Mouse (Mus musculus): Measurements from ENCODE around the gene Itga3. TPM values are rescaled to one million over a fixed set of nuclear protein-coding genes. Genes with fewer than 3 reads are reported as not detected.

Gene Itga3
- 13.7 and 16.6 TPM in 2 replicates for polyA plus RNA-seq (2015; fragmentation: Nextera tagmentation; extraction: Ambion mirVana)

DNA sequence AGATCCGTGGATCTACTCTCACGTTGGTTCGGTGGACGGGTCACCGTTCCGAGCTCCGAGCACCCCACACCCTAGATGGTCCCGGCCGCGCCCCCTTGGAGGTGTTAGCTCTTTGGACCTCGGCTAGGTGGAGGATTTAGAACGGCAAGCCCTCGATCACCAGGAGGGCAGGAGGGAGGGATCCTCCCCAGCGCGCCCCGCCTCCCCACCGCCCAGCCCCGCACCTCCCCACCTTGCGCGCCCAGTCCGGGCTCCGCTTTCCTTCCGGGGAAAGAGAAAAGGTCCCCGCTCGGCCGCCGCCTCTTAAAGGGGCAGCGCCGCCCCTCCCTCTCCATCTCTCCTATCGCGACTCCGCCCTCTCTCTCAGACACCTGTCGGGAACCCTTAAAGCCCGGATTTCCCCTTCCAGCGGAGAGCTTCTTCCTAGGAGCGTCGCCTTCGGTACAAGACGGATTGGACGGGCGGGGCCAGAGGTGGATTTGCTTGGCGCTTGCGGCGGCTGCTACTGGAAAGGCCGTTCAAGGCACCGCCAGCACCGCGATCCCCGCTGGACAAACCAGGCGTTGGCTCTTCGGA is at the start of gene Itga3:
Gene Itga3 (minus strand): TSS at position 266 of the 576 bp plus-strand sequence.
- under 1% methylated on average over 47 of the region's 51 CpGs for WGBS
- Histone ChIP-seq H3K9ac (ENCODE audit: low read depth, low read length) (peak within 1 kb of the TSS; percentile 81), H3K4me3 (ENCODE audit: low read depth, low read length) (peak within 1 kb of the TSS; percentile 75), H3K27me3 (ENCODE audit: control insufficient read depth, insufficient read depth, low read depth, low read length) (peaks cover 4% of the 10 kb centered on the region; the same call in 1 of the 2 replicates), H3K4me1 (ENCODE audit: control insufficient read depth, insufficient read depth, low read length) (peaks cover 11% of the 10 kb centered on the region), H3K9me3 (replicated peaks; ENCODE audit: control insufficient read depth, low read length, poor library complexity, severe bottlenecking) (no peaks in the 10 kb centered on the region), H3K36me3 (ENCODE audit: control insufficient read depth, insufficient read depth, low read length) (no peaks in the 10 kb centered on the region), H3K27ac (ENCODE audit: low read length) (peak within 1 kb of the TSS; percentile 85), H3K4me2 (ENCODE audit: low read length) (peak within 1 kb of the TSS; percentile 72)
- ATAC-seq, result peak; percentile 75

DNA sequence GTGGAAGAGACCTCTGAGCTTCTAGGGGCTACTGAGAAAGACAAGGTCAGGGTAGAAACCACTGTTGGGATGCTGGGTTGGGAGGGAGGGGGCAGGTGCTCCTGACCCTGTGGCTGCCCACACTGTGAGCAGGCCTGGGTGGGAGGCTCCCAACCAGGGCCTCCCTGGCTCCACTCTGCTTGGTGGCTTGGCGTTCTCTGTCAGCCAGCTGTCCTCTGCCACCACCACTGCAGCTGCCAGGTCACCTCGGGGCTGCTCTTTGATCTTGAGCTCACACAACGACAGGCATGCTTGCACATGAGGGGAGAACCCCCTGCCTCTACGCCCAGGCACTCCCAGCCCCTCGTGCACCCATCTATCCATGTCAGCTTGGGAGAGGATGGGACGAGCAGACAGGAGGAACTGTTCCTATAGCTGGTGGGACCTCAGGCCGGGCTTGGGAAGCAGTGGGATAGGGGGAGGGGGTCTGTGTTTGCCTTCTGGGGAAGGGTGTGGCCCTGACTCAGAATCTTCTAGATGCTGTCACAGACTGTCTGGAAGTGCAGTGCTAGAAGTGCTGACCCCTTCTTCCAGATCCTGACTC is 48.9 kb upstream of the Itga3 start:
- Histone ChIP-seq H3K9ac (ENCODE audit: low read depth, low read length) (no peak overlapping the region), H3K36me3 (ENCODE audit: control insufficient read depth, insufficient read depth, low read length) (no peaks in the 10 kb centered on the region), H3K4me2 (ENCODE audit: low read length) (no peak overlapping the region), H3K27me3 (ENCODE audit: control insufficient read depth, insufficient read depth, low read depth, low read length) (peaks cover 41% of the 10 kb centered on the region), H3K9me3 (replicated peaks; ENCODE audit: control insufficient read depth, low read length, poor library complexity, severe bottlenecking) (no peaks in the 10 kb centered on the region), H3K27ac (ENCODE audit: low read length) (no peak overlapping the region), H3K4me3 (ENCODE audit: low read depth, low read length) (no peak overlapping the region), H3K4me1 (ENCODE audit: control insufficient read depth, insufficient read depth, low read length) (peaks cover 14% of the 10 kb centered on the region)
- WGBS, result 34% methylated on average over 7 of the region's 7 CpGs
- no peak for ATAC-seq

DNA sequence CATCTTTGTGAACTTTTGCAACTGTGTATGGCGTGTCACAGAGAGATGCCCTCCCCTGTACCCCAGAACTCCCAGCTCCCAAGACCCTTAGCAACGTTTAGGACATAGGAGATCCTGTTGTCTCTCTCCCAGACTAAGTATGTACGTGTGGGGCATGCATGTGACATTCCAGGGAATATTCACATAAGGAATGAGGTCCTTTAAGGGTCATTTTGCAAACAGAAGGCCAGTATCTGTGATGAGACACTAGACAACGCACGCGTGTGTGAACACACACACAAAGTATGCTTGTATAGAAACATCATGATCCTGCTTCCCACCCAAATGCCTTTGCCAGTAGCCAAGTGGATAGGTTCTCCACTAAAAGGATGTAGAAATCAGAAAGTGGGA is 45.5 kb upstream of the Itga3 start:
- H3K9me3 ChIP-seq (replicated peaks; ENCODE audit: control insufficient read depth, low read length, poor library complexity, severe bottlenecking), result no peaks in the 10 kb centered on the region
- no peak overlapping the region for H3K27ac ChIP-seq (ENCODE audit: low read length)
- H3K27me3 ChIP-seq (ENCODE audit: control insufficient read depth, insufficient read depth, low read depth, low read length), result peaks cover 68% of the 10 kb centered on the region
- H3K4me1 ChIP-seq (ENCODE audit: control insufficient read depth, insufficient read depth, low read length), result peaks cover 23% of the 10 kb centered on the region
- H3K4me3 ChIP-seq (ENCODE audit: low read depth, low read length), result no peak overlapping the region
- no peak overlapping the region for H3K9ac ChIP-seq (ENCODE audit: low read depth, low read length)
- no peaks in the 10 kb centered on the region for H3K36me3 ChIP-seq (ENCODE audit: control insufficient read depth, insufficient read depth, low read length)
- WGBS, result 21% methylated on average over 6 of the region's 6 CpGs
- ATAC-seq, result no peak
- H3K4me2 ChIP-seq (ENCODE audit: low read length), result no peak overlapping the region

DNA sequence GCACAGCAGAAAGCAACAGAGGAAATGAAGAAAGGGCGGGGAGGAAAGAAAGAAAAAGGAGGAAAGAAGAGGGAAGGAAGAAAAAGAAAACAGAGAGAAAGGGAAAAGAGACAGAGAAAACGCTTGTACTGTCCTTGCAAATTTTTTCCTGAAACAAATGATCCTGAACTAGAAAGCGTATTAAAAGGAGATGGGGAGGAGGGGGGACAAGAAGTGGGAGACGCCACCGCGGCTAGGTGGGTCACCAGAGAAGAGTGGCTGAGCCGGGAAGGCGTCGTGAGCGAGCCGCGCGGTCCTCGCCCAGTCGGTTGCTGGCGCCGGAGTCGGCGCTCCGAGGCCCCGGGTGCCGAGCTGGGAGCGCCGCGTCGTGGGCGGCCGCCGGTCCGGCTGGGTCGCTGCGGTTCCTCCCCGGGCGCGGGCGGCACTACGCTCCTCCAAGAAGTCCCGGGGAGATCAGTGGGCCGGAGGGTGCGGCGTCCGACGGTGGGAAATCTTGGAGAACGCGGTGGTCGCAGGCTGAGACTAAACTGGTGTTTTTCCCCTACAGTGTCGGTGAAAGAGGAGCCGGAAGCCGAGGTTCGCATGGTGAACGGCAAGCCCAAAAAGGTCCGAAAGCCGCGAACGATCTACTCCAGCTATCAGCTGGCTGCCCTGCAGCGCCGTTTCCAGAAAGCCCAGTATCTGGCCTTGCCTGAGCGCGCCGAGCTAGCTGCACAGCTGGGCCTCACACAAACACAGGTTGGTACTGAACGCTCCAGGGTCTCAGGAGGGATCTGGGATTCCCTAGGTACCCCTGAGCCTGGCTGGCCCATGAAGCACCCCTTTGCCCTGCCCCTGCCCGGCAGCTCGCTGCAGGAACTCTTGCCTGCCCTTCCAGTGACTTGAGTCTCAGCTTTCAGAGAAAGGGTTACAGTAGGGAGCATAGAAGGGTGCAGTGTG is 44.8 kb upstream of the Itga3 start:
- no peak overlapping the region for H3K27ac ChIP-seq (ENCODE audit: low read length)
- H3K9me3 ChIP-seq (replicated peaks; ENCODE audit: control insufficient read depth, low read length, poor library complexity, severe bottlenecking), result no peaks in the 10 kb centered on the region
- H3K4me3 ChIP-seq (ENCODE audit: low read depth, low read length), result peak overlapping the region; percentile 22
- ATAC-seq, result no peak
- WGBS, result under 1% methylated on average over 60 of the region's 63 CpGs
- H3K4me1 ChIP-seq (ENCODE audit: control insufficient read depth, insufficient read depth, low read length), result peaks cover 19% of the 10 kb centered on the region
- no peak overlapping the region for H3K9ac ChIP-seq (ENCODE audit: low read depth, low read length)
- H3K36me3 ChIP-seq (ENCODE audit: control insufficient read depth, insufficient read depth, low read length), result no peaks in the 10 kb centered on the region
- peak overlapping the region; percentile 48 for H3K4me2 ChIP-seq (ENCODE audit: low read length)
- H3K27me3 ChIP-seq (ENCODE audit: control insufficient read depth, insufficient read depth, low read depth, low read length), result peaks cover 69% of the 10 kb centered on the region

DNA sequence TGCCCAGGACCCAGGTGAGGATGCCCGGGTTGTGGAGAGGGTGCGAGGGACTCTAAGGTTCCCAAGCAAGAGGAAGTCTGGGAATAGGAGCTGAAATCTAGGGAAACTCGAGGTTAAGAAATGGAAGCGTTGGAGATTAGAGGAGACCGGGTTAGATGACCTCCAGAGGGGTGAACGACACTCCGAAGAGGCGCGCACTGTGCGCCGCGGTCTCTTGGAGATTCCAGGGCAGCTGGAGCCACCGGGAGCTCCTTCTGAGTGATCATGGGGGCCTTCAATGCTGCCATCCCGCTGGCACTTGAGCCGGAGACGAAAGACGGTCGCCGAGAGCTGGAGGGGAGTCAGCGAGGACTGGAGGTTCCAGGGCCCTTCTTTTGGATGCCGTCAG is 44.0 kb upstream of the Itga3 start:
- 1% methylated on average over 21 of the region's 21 CpGs for WGBS
- ATAC-seq, result no peak
- H3K4me3 ChIP-seq (ENCODE audit: low read depth, low read length), result peak overlapping the region; percentile 43
- no peak overlapping the region for H3K9ac ChIP-seq (ENCODE audit: low read depth, low read length)
- peaks cover 69% of the 10 kb centered on the region for H3K27me3 ChIP-seq (ENCODE audit: control insufficient read depth, insufficient read depth, low read depth, low read length)
- H3K4me2 ChIP-seq (ENCODE audit: low read length), result peak overlapping the region; percentile 77
- no peak overlapping the region for H3K27ac ChIP-seq (ENCODE audit: low read length)
- H3K4me1 ChIP-seq (ENCODE audit: control insufficient read depth, insufficient read depth, low read length), result peaks cover 17% of the 10 kb centered on the region
- no peaks in the 10 kb centered on the region for H3K9me3 ChIP-seq (replicated peaks; ENCODE audit: control insufficient read depth, low read length, poor library complexity, severe bottlenecking)
- no peaks in the 10 kb centered on the region for H3K36me3 ChIP-seq (ENCODE audit: control insufficient read depth, insufficient read depth, low read length)

DNA sequence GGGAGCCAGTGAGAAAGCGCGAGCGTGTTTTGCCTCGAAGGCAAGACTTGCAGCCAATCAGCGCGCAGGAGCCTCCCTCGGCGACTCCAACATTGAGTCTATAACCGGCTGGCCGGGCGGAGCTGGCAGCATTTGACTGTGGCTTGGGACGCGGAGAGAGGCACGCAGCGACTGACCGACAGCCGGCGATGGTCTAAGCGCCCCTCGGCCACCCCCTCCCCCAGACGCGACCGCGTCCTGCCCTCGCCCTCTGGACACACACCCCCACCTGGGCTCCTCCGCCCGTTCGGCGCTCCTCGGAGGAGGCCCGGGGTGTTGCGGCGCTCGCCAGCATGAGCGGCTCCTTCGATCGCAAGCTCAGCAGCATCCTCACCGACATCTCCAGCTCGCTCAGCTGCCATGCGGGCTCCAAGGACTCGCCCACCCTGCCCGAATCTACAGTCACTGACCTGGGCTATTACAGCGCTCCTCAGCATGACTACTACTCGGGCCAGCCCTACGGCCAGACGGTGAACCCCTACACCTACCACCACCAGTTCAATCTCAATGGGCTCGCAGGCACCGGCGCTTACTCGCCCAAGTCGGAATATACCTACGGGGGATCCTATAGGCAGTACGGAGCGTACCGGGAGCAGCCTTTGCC is 43.5 kb upstream of the Itga3 start, which contains the start of gene Dlx3:
Gene Dlx3 (plus strand): TSS at position 130 of the 643 bp plus-strand sequence.
- H3K4me2 ChIP-seq (ENCODE audit: low read length), result peak within 1 kb of the TSS; percentile 77

DNA sequence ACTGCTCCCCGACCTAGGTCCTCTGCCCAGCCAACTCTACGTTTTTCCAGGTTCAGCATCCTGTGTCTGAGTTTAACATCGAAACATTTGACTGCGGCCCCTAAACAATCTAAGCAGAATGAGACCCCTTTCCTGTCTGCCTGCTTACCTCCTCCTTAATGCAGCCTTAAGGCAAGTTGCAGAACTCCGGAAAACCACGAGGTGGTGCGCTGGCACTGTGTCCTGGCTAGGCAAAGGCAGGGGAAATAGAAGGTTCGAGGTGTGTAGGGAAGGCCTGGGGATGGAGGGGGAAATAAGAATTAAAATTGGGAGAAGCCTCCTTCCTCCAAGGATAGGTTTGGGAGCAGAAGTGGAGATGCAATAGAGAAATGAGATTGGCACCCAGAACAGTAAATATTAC is 41.9 kb upstream of the Itga3 start:
- no peak overlapping the region for H3K4me3 ChIP-seq (ENCODE audit: low read depth, low read length)
- no peaks in the 10 kb centered on the region for H3K36me3 ChIP-seq (ENCODE audit: control insufficient read depth, insufficient read depth, low read length)
- H3K9me3 ChIP-seq (replicated peaks; ENCODE audit: control insufficient read depth, low read length, poor library complexity, severe bottlenecking), result no peaks in the 10 kb centered on the region
- peaks cover 17% of the 10 kb centered on the region for H3K4me1 ChIP-seq (ENCODE audit: control insufficient read depth, insufficient read depth, low read length)
- no peak overlapping the region for H3K9ac ChIP-seq (ENCODE audit: low read depth, low read length)
- ATAC-seq, result peak; percentile 49; the same call in 1 of the 2 replicates
- WGBS, result 4% methylated on average over 8 of the region's 8 CpGs
- no peak overlapping the region for H3K27ac ChIP-seq (ENCODE audit: low read length)
- peaks cover 50% of the 10 kb centered on the region for H3K27me3 ChIP-seq (ENCODE audit: control insufficient read depth, insufficient read depth, low read depth, low read length)
- H3K4me2 ChIP-seq (ENCODE audit: low read length), result no peak overlapping the region

More for the DNA sequence above, 43.5 kb upstream of the Itga3 start, which contains the start of gene Dlx3:
- Histone ChIP-seq H3K27me3 (ENCODE audit: control insufficient read depth, insufficient read depth, low read depth, low read length) (peaks cover 65% of the 10 kb centered on the region), H3K36me3 (ENCODE audit: control insufficient read depth, insufficient read depth, low read length) (no peaks in the 10 kb centered on the region), H3K4me1 (ENCODE audit: control insufficient read depth, insufficient read depth, low read length) (peaks cover 17% of the 10 kb centered on the region), H3K9ac (ENCODE audit: low read depth, low read length) (peak within 1 kb of the TSS; percentile 57; the same call in 1 of the 2 replicates), H3K4me3 (ENCODE audit: low read depth, low read length) (peak within 1 kb of the TSS; percentile 43), H3K27ac (ENCODE audit: low read length) (no peak within 1 kb of the TSS), H3K9me3 (replicated peaks; ENCODE audit: control insufficient read depth, low read length, poor library complexity, severe bottlenecking) (no peaks in the 10 kb centered on the region)
- WGBS, result under 1% methylated on average over 55 of the region's 55 CpGs
- peak; percentile 52; the same call in 1 of the 2 replicates for ATAC-seq

DNA sequence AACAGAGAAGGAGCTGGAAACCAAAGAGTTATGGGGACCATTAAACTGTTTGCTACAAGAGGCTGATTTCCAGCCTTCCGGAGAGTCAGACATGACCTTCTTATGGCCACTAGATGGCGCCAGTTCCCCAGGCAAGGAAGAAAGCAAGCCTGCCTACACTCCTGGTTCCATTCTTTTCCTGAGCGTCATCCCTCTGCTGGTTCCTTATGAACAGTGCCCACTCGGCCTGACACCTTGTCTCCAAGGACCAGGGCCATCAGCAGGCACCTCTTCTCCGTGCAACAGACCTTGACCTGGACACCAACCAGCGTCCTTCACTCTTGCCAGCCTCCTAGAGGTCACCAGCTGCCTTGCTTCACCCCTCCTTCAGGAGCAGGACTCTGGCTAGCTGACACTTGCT is 40.4 kb upstream of the Itga3 start:
- Histone ChIP-seq H3K9me3 (replicated peaks; ENCODE audit: control insufficient read depth, low read length, poor library complexity, severe bottlenecking) (no peaks in the 10 kb centered on the region), H3K27me3 (ENCODE audit: control insufficient read depth, insufficient read depth, low read depth, low read length) (peaks cover 35% of the 10 kb centered on the region), H3K4me1 (ENCODE audit: control insufficient read depth, insufficient read depth, low read length) (peaks cover 17% of the 10 kb centered on the region), H3K4me2 (ENCODE audit: low read length) (no peak overlapping the region), H3K27ac (ENCODE audit: low read length) (no peak overlapping the region), H3K36me3 (ENCODE audit: control insufficient read depth, insufficient read depth, low read length) (no peaks in the 10 kb centered on the region), H3K9ac (ENCODE audit: low read depth, low read length) (no peak overlapping the region; the same call in 1 of the 2 replicates), H3K4me3 (ENCODE audit: low read depth, low read length) (no peak overlapping the region)
- WGBS, result 2% methylated on average over 6 of the region's 6 CpGs
- ATAC-seq, result peak; percentile 65; the same call in 1 of the 2 replicates
